Mouse (Mus musculus) liver, embryonic 15.5 days (tissue): ENCODE data around the gene 4933402D24Rik. TPM values are rescaled to one million over a fixed set of nuclear protein-coding genes. Genes with fewer than 3 reads are reported as not detected.

Source experiments
- ATAC-seq: fragments of 200-750 bp; cut with Nextera tagmentation; 2 replicates; pipeline ENCODE4 v1.8.0; 2017; ENCODE audit warnings: moderate number of reproducible peaks, mild to moderate bottlenecking, moderate library complexity; ENCODE audit not compliant: insufficient read depth
- H3K27ac ChIP-seq: fragments of 300-500 bp; sonication (generic); replicated peaks from 2 replicates; pipeline ENCODE4 v1.5.1; 2015; ENCODE audit warnings: mild to moderate bottlenecking, inconsistent platforms
- H3K27me3 ChIP-seq: fragments of 300-500 bp; sonication (generic); 2 replicates; pipeline ENCODE4 v1.6.1; 2015; ENCODE audit warnings: mild to moderate bottlenecking, inconsistent platforms
- H3K36me3 ChIP-seq: fragments of 300-500 bp; sonication (generic); replicated peaks from 2 replicates; pipeline ENCODE4 v1.6.1; 2015; ENCODE audit warnings: moderate library complexity, mild to moderate bottlenecking, inconsistent platforms
- H3K4me1 ChIP-seq: fragments of 300-500 bp; sonication (generic); replicated peaks from 2 replicates; pipeline ENCODE4 v1.6.1; 2015; ENCODE audit warnings: inconsistent platforms
- H3K4me2 ChIP-seq: fragments of 300-500 bp; sonication (generic); 2 replicates; pipeline ENCODE4 v1.6.1; 2015; ENCODE audit warnings: moderate library complexity, mild to moderate bottlenecking, inconsistent platforms
- H3K4me3 ChIP-seq: fragments of 300-500 bp; sonication (generic); replicated peaks from 2 replicates; pipeline ENCODE4 v1.5.1; 2015; ENCODE audit warnings: mild to moderate bottlenecking, inconsistent platforms
- H3K9ac ChIP-seq: fragments of 300-500 bp; sonication (generic); 2 replicates; pipeline ENCODE4 v1.6.1; 2015; ENCODE audit warnings: moderate library complexity, mild to moderate bottlenecking, inconsistent platforms
- H3K9me3 ChIP-seq: fragments of 300-500 bp; sonication (generic); replicated peaks from 2 replicates; pipeline ENCODE4 v1.6.1; 2016; ENCODE audit warnings: inconsistent platforms
- WGBS: fragments of 180-500 bp; shearing (Covaris S2); methylation state at CpG from one replicate; pipeline ENCODE4 v1.1.7; 2015; ENCODE audit warnings: mixed read lengths; ENCODE audit not compliant: insufficient replicate concordance; 5-methylcytosine and 5-hydroxymethylcytosine counted together
- polyA plus RNA-seq: library from polyadenylated mRNA; unstranded; fragments of >200 nt; fragmentation: Nextera tagmentation; extraction: Ambion mirVana; gene quantifications from 2 replicates; pipeline ENCODE4 v1.2.1, GENCODE M21; 2015

Gene 4933402D24Rik
- polyA plus RNA-seq: not detected in 2 replicates

- 68% methylated on average over 5 of the region's 5 CpGs for WGBS
Measured at GRCm38 (mm10) chr1:63769167-63769566, at the start of gene 4933402D24Rik. TSS of gene 4933402D24Rik (minus strand) at chr1:63769267.

GRCm38 (mm10) chr1:63808584-63808983, 39.5 kb upstream of the 4933402D24Rik start:
- Histone ChIP-seq H3K36me3 (no peaks in the 10 kb centered on the region), H3K27me3 (no peaks in the 10 kb centered on the region), H3K4me3 (no peak overlapping the region), H3K4me1 (no peaks in the 10 kb centered on the region), H3K9me3 (no peaks in the 10 kb centered on the region), H3K27ac (no peak overlapping the region), H3K4me2 (no peak overlapping the region), H3K9ac (no peak overlapping the region)
- no peak for ATAC-seq
- 74% methylated on average over 3 of the region's 3 CpGs for WGBS

More at GRCm38 (mm10) chr1:63769167-63769566, at the start of gene 4933402D24Rik:
- no peak within 1 kb of the TSS for H3K4me3 ChIP-seq
- no peaks in the 10 kb centered on the region for H3K4me1 ChIP-seq
- no peak within 1 kb of the TSS for H3K4me2 ChIP-seq
- no peak within 1 kb of the TSS for H3K27ac ChIP-seq
- no peaks in the 10 kb centered on the region for H3K27me3 ChIP-seq
- H3K9me3 ChIP-seq: no peaks in the 10 kb centered on the region
- H3K9ac ChIP-seq: no peak within 1 kb of the TSS
- no peaks in the 10 kb centered on the region for H3K36me3 ChIP-seq
- ATAC-seq: no peak

GRCm38 (mm10) chr1:63805095-63805494, 36.0 kb upstream of the 4933402D24Rik start:
- no peaks in the 10 kb centered on the region for H3K36me3 ChIP-seq
- no peak for ATAC-seq

GRCm38 (mm10) chr1:63794326-63794725, 25.3 kb upstream of the 4933402D24Rik start:
- no peaks in the 10 kb centered on the region for H3K9me3 ChIP-seq
- no peak for ATAC-seq
- H3K4me3 ChIP-seq: no peak overlapping the region
- H3K4me2 ChIP-seq: no peak overlapping the region
- H3K27ac ChIP-seq: no peak overlapping the region
- H3K4me1 ChIP-seq: no peaks in the 10 kb centered on the region
- no peaks in the 10 kb centered on the region for H3K36me3 ChIP-seq
- no peak overlapping the region for H3K9ac ChIP-seq
- no peaks in the 10 kb centered on the region for H3K27me3 ChIP-seq

More at GRCm38 (mm10) chr1:63805095-63805494, 36.0 kb upstream of the 4933402D24Rik start:
- no peak overlapping the region for H3K4me2 ChIP-seq
- no peak overlapping the region for H3K27ac ChIP-seq
- H3K4me3 ChIP-seq: no peak overlapping the region
- no peaks in the 10 kb centered on the region for H3K9me3 ChIP-seq
- no peaks in the 10 kb centered on the region for H3K27me3 ChIP-seq
- H3K9ac ChIP-seq: no peak overlapping the region
- H3K4me1 ChIP-seq: no peaks in the 10 kb centered on the region

- Histone ChIP-seq H3K27ac (no peak overlapping the region), H3K4me2 (no peak overlapping the region), H3K36me3 (no peaks in the 10 kb centered on the region), H3K4me1 (no peaks in the 10 kb centered on the region), H3K27me3 (no peaks in the 10 kb centered on the region), H3K4me3 (no peak overlapping the region), H3K9me3 (no peaks in the 10 kb centered on the region), H3K9ac (no peak overlapping the region)
- WGBS: 34% methylated on average over 4 of the region's 4 CpGs
- ATAC-seq: no peak
Measured at GRCm38 (mm10) chr1:63776902-63777630, 8.0 kb upstream of the 4933402D24Rik start.

GRCm38 (mm10) chr1:63776396-63776795, 7.3 kb upstream of the 4933402D24Rik start:
- Histone ChIP-seq H3K27me3 (no peaks in the 10 kb centered on the region), H3K4me2 (no peak overlapping the region), H3K9ac (no peak overlapping the region), H3K36me3 (no peaks in the 10 kb centered on the region), H3K27ac (no peak overlapping the region), H3K9me3 (no peaks in the 10 kb centered on the region), H3K4me3 (no peak overlapping the region), H3K4me1 (no peaks in the 10 kb centered on the region)
- no peak for ATAC-seq
- WGBS: 36% methylated on average over 1 of the region's 1 CpGs

GRCm38 (mm10) chr1:63770309-63770708, 1.2 kb upstream of the 4933402D24Rik start:
- Histone ChIP-seq H3K4me2 (no peak overlapping the region), H3K4me1 (no peaks in the 10 kb centered on the region), H3K9ac (no peak overlapping the region), H3K27me3 (no peaks in the 10 kb centered on the region), H3K36me3 (no peaks in the 10 kb centered on the region), H3K27ac (no peak overlapping the region), H3K9me3 (no peaks in the 10 kb centered on the region), H3K4me3 (no peak overlapping the region)
- ATAC-seq: no peak
- 77% methylated on average over 7 of the region's 7 CpGs for WGBS

GRCm38 (mm10) chr1:63768112-63768511, 955 bp downstream of the 4933402D24Rik start:
- ATAC-seq: no peak
- Histone ChIP-seq H3K36me3 (no peaks in the 10 kb centered on the region), H3K4me2 (no peak overlapping the region), H3K9me3 (no peaks in the 10 kb centered on the region), H3K4me3 (no peak overlapping the region), H3K9ac (no peak overlapping the region), H3K27ac (no peak overlapping the region), H3K4me1 (no peaks in the 10 kb centered on the region), H3K27me3 (no peaks in the 10 kb centered on the region)
- WGBS: 60% methylated on average over 8 of the region's 8 CpGs

- Histone ChIP-seq H3K9ac (no peak overlapping the region), H3K27me3 (no peaks in the 10 kb centered on the region), H3K27ac (no peak overlapping the region), H3K4me3 (no peak overlapping the region), H3K36me3 (no peaks in the 10 kb centered on the region), H3K9me3 (no peaks in the 10 kb centered on the region), H3K4me2 (no peak overlapping the region), H3K4me1 (no peaks in the 10 kb centered on the region)
- no peak for ATAC-seq
- WGBS: 71% methylated on average over 7 of the region's 7 CpGs
Measured at GRCm38 (mm10) chr1:63764395-63764794, 4.7 kb downstream of the 4933402D24Rik start.

GRCm38 (mm10) chr1:63763881-63764386, 5.1 kb downstream of the 4933402D24Rik start:
- H3K9ac ChIP-seq: no peak overlapping the region
- no peaks in the 10 kb centered on the region for H3K4me1 ChIP-seq
- H3K4me2 ChIP-seq: no peak overlapping the region
- no peaks in the 10 kb centered on the region for H3K9me3 ChIP-seq
- no peaks in the 10 kb centered on the region for H3K36me3 ChIP-seq
- no peak overlapping the region for H3K27ac ChIP-seq
- no peak overlapping the region for H3K4me3 ChIP-seq
- ATAC-seq: no peak
- WGBS: 41% methylated on average over 7 of the region's 7 CpGs
- H3K27me3 ChIP-seq: no peaks in the 10 kb centered on the region

GRCm38 (mm10) chr1:63763212-63763694, 5.8 kb downstream of the 4933402D24Rik start:
- Histone ChIP-seq H3K27ac (no peak overlapping the region), H3K4me3 (no peak overlapping the region), H3K27me3 (no peaks in the 10 kb centered on the region), H3K9ac (no peak overlapping the region), H3K4me2 (no peak overlapping the region), H3K9me3 (no peaks in the 10 kb centered on the region), H3K36me3 (no peaks in the 10 kb centered on the region), H3K4me1 (no peaks in the 10 kb centered on the region)
- WGBS: 16% methylated on average over 3 of the region's 3 CpGs
- no peak for ATAC-seq
